Mouse (Mus musculus): ENCODE data around the gene Ushbp1.

GRCm38 (mm10) chr8:71403107-71403885 is 7.7 kb upstream of the Ushbp1 start:
- TF ChIP-seq PAX5 (IDR thresholded peaks at IDR 0.05; ENCODE audit: low read length) (no peak), EP300 (IDR thresholded peaks at IDR 0.05; ENCODE audit: low read length) (no peak), CHD2 (IDR thresholded peaks at IDR 0.05; ENCODE audit: low read length) (no peak), MEF2A (IDR thresholded peaks at IDR 0.05; ENCODE audit: borderline replicate concordance, low read depth, low read length) (no peak), NRF1 (IDR thresholded peaks at IDR 0.05; ENCODE audit: low read depth, low read length) (no peak), SIN3A (IDR thresholded peaks at IDR 0.05; ENCODE audit: low read length) (no peak), USF1 (IDR thresholded peaks at IDR 0.05; ENCODE audit: low read depth, low read length) (no peak), CTCF (conservative IDR thresholded peaks at IDR 0.05 in 1 of 2, IDR thresholded peaks at IDR 0.05 in 1 of 2; ENCODE audit: low read depth in 2 of 2, low read length in 2 of 2) (no peak), MAZ (IDR thresholded peaks at IDR 0.05; ENCODE audit: low read depth, low read length) (no peak), POLR2AphosphoS2 (IDR thresholded peaks at IDR 0.05; ENCODE audit: low read depth, low read length) (no peak), ZC3H11A (IDR thresholded peaks at IDR 0.05; ENCODE audit: low read depth, low read length) (no peak), POLR2A (IDR thresholded peaks at IDR 0.05; ENCODE audit: low read depth, low read length) (no peak)

All from CH12.LX (cell line).